Mouse (Mus musculus) kidney, adult 8-10 months (tissue): Measurements from ENCODE around the gene Tada2b.

Experiments
- DNase-seq, 2 experiments: peaks; one replicate each; pipeline ENCODE4 v3.0.0; 2022

Tada2b gene

DNA sequence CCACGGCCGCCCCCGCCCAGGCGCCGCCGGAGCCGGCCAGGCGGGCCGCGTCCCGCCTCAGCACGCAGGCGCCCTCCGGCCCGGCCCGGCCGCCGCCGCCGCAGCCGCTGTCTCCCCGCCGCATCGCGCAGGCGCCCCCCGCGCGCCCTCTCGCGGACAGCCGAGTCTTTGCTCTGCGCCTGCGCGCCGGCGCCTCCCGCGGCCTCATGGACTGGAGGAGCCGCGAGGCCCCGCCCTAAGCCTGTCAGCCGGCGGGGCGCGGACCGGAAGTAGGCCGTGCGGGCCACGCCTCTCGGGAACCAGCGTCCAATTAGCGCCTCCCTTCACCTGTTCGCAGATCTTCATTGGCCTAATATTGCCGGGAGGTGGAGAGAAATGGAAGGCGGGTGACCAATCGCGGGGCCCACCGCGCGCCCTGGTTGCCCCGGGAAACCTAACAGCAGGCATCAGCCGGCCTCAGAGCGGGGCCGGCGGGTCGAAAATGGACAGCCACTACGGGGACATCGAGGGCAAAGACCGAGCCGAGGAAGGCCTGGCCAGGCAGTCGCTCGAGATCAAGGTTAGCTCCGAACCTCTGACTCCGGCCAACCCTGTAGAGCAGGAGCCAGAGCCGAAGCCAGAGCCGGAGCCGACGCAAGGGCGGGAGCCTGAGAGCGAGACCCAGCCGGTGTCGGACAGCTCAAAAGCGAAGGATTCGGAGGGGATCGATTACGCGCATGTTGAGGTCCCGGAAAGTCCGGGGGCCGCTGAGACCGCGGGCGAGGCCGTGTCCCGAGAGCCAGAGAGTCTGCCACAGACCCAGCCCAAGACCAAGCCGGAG lies at the start of gene Tada2b, which contains the start of gene Ccdc96:
Tada2b (minus strand) TSS at position 115 of the 820 bp plus-strand sequence.
Ccdc96 (plus strand) TSS at position 418 of the 820 bp plus-strand sequence.
- peak; percentile 98 to 99 for DNase-seq

DNA sequence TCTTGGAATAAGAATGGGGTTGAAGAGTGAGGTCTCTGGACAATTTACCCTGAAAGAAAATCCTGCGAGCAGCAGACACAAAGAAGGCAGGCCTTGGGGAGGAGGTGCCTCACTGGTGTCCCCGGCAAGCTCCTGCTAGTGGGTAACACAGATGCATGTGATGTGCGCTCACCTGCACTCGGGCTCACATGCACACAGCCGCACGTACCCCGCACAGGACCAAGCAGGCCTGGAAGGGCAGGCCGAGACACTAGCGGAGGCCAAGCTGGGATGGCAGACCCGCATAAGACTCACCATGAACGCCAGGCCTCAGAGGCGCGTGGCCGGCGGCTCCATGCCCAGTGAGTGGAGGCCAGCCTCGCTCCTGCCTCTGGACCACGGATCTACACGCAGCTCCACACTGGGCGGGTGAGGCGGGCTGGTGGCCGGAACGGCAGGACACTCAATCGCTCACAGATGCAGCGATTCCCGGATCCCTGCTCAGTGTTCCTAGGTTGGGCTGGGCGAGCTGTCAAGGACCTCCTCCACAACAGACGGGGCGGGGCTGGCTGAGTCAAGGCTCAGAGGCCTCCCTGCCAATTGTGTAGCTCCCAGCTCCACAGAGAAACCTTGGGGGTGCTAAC lies 46.2 kb upstream of the Tada2b start:
- peak; percentile 95 to 97 for DNase-seq

DNA sequence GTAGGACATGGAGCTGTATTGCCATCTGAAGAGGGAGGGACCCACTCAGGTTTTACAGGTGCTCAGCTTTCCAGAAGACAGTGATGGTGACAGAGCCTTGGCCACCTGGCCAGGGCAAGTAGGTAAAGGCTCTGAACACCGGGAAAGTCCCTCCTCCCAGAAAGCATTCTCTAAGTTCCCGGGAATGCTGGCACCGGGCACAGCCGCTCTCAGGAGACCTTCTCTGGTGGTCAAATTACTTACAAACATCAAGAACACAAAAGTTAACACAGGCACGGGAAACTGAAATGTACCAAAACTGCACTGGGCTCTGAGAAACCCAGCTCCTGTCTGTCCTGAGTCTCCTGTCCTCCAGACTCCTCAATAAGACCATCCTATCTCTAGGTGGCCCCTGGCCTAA lies 45.6 kb upstream of the Tada2b start:
- no peak for DNase-seq

DNA sequence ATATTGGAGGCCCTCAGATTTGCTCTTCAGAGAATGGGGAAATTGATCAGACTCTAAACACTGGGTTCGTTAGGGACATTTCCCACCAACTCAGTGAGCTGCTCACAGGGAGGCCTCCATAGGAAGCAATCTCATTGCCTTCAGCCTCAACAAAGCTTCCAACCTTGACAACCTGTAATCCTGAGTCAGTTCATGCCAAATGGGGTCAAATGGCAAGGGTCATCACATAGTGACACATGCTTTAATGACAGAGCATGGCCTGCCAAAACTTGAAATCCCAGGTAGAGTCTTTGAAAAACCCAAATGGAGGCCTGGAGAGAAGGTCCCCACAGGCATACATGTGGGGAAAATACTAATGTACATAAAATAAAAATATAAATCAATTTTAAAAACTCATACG lies 42.8 kb upstream of the Tada2b start:
- DNase-seq, result no peak

DNA sequence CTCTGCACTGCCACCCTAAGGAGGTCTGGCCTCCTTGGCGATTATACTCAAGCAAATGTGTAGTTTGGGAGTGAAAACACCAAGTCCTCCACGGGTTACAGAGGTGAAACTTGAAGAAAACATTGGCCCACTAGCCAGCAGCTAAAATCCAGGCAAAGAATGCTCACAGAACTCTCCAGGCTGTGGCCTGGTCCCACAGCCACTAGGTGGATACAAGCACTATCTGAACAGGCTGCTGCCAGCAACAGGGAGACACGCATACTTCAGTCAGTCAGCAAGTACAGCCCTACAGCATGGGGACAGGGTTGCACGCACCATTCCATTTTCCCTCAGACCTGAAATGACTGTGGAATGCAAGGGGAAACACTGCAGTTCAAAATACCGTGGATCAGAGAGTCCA lies 42.2 kb upstream of the Tada2b start:
- DNase-seq, result no peak

DNA sequence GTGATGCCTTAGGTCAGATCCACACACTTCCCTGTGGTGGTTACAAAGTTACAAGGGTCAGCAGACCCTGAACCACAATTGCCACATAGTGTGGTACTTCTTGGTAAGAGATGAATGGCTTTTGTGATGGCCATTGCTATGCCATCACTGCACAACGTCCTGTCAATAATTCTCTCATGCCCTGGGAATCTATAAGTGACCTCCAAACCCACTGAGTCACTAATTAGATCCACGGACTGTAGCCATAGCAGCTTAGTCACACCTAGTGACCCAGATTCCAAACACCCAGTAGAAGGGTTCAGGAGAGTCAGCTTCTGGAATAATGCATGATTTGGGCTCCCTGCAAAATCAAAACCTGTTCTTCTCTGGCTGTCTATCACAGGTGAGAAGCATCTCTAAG lies 41.1 kb upstream of the Tada2b start:
- DNase-seq, result peak in 1 of 2 experiments; percentile 43

DNA sequence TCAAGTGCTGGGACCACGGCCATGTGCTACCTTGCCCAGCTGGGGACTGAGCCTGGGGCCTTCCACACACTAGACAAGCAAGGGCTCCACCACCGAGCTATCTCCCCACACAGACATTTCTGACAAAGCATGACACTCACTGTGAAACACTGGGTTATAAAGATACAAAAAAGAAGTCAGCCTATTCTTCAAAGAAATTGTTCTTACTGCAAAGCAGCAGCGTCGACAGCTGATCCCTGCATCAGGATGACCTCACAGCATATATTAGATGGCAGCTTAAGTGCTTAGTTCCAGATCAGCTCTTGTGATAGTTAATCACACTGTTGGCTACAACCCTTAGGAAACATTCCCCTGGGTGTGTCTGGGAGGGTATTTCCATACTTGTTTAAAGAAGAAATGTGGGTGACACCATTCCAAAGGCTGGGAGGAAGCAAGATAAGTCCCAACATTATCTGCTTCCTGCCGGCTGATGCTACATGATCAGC lies 39.2 kb upstream of the Tada2b start:
- no peak for DNase-seq

DNA sequence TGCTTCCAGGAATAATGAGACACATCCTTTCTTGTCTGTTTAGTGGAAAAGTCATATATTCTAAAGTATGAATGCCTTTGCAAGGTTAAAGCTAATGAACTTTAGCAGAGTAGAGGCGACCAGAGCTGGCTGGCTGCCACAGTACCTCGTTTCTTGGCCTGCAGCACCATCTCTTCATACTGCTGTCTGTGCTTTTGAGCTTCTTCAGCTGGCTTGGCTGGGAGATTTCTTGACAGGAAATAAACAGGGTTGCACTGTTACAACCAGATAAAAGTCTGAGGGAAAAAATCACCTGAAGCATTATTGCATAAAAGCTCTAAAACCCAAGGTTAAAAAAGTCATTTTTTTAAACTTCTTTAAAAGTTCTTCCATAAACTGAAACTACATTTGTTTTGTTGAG lies 38.7 kb upstream of the Tada2b start:
- DNase-seq, result peak; percentile 49 to 61

DNA sequence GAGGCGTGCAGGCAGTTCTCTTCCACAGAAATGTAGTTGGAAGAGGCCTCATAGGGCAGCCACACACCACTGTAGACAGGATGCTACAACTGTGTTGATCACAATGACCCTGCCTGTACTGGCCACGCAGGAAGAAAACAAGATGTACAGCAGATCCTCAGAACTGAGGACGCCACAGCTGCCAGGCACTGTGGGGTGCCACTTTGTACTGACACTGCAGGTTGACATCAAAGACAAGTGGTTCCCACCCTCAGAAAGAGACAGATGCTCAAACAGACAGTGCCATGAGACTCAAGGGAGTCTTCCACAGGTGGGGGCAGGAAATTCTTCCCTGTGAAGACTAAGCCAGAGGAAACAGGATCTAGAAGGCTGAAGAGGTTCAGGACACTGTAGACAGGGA lies 35.7 kb upstream of the Tada2b start:
- DNase-seq, result no peak

DNA sequence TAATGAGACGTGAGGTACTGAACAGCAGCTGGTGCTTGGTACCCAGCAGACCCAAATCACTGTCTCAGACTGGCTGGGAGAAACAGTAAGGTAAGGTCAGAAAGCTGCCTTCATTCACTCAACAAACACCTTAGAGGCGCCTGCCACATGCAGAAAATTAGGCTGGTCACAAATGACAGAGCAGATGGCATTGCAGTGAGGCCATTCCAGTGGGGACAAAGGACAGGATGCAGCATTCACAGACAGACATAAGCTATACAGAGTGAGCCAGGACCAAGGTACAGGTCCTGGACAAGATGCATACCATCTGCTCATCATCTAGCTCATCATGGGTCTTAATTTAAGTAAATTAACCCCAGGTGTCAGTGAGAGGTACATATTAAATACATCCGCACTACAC lies 33.5 kb upstream of the Tada2b start:
- no peak for DNase-seq

DNA sequence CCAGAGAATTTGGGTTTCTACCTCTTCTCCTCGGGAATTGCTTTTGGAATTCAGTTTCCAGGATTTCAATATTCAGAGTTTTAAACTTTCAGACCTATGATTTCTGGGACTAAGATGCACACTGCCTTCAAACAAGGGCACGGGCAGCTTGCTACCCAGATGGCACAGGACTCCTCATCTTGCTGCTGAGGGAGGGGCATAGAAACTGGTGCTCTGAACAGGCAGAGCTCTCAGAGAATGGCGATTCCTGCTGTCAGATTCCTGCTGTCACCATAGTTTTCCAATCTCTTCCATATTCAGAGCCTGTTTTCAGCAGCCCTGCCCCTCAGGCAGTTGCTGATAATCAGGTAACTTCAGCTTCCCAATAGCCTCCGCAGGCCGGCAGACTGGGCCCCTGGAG lies 31.5 kb upstream of the Tada2b start:
- DNase-seq, result no peak

DNA sequence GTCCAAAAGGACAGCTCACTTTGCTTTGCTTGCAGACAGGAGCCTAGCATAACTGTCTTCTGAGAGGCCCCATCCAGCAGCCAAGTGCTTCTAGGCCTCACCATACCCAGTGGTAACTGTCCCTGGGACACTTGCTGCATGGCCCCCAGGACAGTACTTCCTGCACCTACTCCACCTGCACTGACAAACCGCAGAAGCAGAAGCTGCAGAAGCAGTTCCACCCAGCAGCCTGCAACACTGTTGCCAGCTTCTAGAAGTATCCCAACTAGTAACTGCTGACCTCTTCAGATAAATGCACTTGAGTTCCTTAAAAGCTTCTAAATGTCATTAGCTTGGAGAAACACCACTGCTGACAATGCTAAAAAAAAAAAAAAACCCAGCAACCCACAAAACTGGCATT lies 31.0 kb upstream of the Tada2b start:
- no peak for DNase-seq

DNA sequence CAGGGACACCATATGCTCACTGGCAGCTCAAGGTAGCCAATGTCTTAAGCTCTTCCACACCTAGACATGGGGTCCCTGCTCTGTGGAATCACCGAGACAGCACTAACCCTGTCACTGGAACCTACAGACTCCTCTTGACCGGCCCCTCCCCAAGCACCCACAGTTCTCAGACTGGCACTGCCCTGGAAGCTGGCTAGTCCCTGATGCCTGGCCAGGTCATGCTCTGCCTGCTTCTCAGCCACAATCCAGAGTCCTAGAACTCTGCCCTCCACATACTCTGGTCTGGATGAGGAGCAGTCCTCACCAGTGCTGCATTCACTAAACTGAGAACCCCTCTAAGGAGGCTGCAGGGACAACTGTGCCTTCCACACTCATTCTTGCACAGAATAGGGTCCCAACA lies 26.9 kb upstream of the Tada2b start:
- no peak for DNase-seq

DNA sequence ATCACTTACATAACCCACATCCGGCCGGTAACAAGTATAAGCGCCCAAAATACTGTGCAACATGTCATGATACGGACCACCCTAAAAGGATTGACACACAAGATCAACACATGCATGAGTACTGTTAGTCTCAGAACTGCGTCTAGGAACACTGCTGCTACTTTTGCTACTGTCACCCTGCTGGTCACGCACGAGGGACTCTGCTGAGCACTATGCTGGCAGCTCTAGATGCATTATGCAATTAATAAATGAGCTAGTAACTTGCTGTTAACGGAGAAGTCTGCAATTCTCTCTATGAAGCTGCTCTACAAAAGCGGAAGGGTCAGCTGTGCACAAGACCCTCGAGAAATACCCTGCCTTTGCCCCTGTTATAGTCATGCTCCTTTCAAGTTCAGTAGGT lies 24.3 kb upstream of the Tada2b start:
- DNase-seq, result peak in 1 of 2 experiments; percentile 53

DNA sequence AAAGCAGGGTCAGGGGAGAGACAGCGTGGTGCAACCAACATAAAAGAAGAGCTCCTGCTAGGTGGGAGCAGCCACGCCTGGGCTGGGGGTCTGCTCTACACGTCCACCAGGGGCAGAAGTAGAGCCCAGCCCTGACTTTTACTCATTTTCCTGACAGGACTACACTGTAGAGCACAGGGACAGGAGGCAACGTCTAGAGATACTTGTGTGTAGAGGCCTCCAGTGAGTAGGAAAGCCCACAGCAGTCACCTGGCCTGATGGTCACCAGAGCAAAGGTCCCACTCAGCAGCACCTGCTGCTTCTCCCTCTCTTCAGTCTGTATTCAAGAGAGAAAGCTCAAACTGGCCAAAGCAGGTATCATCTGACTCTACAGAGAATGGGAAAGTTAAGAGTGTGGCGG lies 21.6 kb upstream of the Tada2b start:
- DNase-seq, result no peak

DNA sequence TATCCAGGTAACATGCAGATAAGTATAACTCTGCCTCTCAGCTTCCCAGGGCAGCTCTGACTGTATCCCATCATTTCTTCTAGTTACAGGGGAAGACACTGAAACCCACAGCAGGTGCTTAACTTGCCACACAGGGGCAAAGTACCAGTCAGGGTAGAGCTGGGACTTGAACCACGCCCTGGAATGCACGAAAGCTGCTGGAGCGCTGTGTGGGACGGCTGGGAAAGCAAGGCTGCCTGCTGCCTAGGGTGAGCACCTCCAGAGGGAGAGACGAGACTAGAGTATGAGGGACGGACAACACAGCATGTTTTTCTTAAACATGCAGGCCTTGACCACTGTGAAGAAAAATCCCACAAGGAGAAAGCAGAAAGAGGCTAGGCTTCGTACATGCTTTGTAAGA lies 21.1 kb upstream of the Tada2b start:
- no peak for DNase-seq

DNA sequence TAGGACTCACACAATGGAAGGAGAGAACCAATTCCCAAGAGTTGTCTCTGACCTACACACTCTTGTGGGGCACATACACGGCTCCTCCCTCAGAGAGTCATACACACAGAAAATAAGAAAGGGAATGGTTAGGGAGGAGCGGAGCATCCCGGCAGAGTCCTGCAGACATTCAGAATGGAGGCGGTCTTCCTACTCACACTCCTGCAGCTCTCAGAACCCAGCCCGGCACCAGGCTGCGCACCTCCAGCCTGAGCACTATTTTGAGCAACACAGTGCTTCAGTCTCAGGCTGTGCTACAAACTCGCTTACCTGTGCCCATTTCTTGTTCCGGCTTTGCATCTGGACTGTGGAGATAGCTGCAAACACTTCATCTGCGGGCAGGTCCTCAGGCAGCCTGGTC lies 10.6 kb upstream of the Tada2b start:
- DNase-seq, result no peak

DNA sequence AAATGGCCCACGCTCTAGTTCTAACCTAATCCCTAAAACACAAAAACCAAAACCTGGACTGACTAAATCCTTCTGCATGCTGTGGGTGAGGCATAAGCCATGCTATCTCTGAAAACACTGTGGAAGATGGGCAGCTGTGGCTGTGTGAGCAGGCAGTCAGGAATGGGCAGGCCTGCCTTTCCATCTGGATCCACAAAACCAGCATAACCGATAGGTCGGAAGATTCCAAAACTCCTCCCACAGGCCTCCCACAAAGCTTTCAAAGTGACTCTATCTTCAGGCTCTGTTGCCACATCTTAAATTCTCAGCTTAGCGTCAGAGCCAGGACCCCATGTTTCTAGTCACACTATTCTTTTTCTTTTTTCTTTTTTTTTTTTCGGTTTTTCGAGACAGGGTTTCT lies 9.8 kb upstream of the Tada2b start:
- no peak for DNase-seq

DNA sequence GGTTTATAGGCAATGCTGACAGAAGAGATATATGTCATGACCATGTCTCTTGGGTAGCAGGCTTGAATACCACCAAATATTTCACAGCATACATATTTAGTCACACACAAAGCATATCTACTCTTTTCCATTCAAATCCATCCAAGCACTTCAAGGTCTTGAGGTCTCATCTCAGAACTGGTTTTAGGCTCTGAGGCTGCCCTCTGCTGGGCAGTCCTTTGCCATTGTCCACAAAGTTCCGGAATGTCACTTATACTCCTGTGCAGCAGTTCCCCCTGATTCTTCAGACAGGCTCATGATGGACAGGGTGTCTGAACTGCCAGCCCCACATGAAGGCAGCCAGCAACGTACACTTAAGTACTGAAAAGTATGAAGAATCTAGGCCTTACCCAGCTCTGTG lies 5.1 kb upstream of the Tada2b start:
- peak; percentile 34 to 61 for DNase-seq

DNA sequence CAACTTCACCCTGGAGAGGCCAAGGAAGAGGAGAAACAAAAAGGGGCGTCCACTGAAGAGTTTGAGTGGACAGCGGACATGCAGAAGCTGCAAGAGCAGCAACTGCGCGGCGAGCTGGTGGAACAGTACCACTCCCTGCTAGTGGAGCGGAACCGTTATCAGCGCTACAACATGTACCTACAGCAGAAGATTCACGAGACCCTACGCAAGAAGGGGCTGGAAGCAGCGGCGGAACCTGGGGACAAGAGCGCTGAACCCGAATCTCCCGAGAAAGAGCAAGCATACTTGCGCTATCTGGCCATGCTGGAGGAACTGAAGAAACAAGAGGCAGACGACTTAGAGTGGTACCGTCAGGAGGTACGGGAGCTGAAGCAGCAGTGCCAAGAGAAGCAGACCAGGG lies 1.2 kb upstream of the Tada2b start:
- no peak for DNase-seq

DNA sequence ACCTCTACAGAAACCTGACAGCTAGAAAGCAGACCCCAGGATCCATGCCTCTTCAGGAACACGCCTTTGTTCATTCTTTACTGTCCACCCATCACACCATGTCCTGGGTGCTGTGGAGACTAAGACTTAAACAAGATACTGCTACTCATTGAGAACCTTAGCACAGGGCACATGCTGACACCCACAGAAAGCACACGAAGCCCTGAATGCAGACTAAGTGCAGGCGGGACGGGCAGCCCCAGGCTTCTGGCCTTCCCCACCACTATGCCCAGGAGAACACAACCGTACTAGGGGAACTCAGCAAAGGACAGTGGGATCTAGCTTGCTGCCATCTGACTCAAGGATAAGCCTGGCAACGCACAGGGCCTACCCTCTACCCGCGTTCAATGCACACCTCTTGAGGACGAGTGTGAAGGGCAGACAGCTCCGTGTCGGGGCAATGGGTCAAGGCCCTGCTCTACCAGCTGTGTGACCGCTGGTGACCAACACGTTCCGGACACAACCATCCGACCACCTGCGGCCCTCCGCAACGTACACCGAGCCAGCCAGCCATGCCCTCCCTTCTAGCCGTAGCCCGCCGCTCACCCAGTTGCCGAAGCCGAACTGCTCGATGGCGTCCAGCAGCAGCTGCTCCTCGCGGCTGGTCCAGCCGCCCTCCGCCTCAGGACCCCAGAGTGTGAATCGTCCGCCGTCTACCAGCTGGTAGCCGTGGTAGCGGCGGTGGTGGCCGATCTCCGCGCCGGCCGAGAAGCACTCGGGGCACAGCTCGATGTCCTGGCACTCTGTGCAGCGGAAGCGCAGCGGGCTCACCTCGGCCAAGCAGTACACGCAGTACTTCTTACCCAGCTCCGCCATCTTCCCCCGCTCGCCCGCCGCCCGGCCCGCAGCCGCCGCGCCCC lies 633 bp downstream of the Tada2b start:
- DNase-seq, result peak in 1 of 2 experiments; percentile 43

DNA sequence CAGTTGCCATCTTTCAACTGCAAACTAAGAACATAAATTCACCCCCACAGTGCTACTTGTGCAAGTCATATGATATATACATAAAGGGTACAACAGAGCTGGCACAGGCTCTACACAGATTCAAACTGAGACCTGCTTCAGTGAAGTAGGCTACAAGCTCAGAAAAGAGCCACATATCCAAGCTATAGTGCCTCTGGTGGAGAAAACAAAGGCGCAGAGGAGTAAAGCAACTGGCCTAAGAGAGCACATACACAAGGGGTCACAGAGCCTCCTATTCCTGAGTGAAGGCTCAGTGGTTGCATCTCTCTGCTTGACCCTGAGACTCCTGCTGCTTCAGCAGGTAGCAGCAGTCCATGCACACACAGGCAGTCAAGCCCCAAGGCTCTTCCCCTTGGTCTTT lies 3.0 kb downstream of the Tada2b start:
- no peak for DNase-seq

DNA sequence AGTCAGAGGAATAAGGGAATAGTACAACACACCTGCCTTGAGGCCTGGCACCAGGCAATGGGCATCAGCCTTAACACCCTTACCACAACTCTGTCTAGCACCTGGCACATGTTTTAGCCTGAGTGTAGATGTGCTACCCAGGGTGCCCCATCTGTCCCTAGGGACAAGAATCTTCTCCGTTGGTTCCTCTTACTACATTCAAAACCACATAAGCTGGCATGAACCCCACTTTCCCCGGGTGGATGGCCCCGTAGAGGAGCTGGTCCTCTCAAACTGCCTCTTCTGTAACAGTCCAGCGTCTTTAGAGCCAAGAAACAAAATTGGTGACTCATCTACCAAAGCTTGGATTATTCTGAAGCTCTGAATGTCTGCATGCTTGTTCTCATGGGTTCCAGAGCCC lies 3.7 kb downstream of the Tada2b start:
- no peak for DNase-seq
